Mouse (Mus musculus) hindlimb bud, embryonic 11.5 days (tissue): ENCODE results near the gene Pqlc2.

Source experiments
- DNase-seq: peaks from one replicate; pipeline ENCODE4 v3.0.0-alpha.2; 2012; ENCODE audit warnings: low read depth, low spot score; ENCODE audit errors: extremely low spot score

The Pqlc2 gene

DNA sequence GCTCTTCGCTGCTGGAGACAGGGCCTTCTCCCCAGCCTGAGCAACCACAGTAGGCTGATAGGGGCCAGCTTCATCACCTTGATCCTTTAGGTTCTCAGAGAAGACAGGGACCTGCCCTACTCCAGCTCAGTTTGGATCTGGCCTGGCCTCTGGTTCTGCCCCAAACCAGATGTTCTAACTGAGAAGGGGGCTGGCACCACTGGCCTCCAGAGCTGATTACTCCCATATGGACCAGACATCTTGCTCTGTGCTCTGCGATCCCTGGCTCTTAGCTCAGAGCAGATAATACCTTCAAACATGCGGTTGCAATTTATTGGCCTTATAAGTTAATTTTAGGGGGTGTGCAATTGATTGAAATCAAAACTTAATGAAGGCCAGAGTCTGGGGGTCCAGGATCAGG, 43.2 kb downstream of the Pqlc2 start:
- DNase-seq = no peak

DNA sequence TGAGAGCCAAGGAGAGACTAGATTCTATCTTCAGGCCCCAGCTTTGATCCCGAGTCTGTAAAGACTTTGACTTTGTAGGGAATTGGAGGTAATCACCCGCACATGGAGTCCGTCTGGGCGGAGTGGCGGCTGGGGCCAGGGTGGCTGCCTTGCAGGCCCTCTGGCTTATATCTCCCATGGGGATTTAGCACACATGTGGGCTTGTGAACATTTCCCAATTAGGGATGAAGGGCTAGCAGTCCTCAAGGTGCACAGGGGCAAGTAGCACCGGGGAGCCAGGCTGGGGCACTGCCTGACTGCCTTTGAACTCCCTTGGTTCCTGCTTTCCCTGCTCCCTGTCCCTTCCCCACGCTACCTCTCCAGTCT, 44.0 kb downstream of the Pqlc2 start:
- DNase-seq = no peak

DNA sequence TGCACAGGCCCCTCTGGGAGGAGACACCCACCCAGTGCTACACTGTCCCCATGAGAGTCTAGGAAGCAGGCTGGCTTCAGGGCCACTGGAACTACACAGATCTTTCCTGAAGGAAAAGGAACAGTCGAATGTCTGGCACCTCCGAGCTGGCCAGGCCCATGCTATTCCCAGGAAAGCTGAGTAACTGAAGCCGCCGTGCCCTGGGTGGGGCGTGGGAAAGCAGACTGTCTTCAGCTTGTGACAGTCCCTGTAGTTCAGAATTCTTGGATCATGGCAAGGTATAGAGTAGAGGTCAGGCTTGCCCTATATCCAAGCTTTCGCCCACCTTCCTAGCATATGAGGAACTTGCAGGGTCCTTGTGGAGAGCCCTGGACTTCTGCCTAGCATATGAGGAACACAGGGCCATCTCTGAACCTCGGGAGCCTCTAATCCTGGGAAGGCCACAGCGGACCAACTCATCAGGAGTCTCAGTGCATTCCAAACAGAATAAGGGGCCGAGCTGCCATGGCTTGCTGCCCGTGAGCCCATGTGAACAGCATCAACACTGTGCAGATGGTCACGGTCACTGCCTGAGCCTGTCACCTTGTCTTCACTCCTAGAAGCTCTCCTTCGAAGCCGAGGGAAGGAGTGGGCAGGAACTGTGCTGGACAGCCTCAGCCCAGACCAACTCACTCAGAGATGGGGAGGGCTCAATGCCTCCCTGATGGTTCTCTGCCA, 44.6 kb downstream of the Pqlc2 start:
- DNase-seq = no peak

DNA sequence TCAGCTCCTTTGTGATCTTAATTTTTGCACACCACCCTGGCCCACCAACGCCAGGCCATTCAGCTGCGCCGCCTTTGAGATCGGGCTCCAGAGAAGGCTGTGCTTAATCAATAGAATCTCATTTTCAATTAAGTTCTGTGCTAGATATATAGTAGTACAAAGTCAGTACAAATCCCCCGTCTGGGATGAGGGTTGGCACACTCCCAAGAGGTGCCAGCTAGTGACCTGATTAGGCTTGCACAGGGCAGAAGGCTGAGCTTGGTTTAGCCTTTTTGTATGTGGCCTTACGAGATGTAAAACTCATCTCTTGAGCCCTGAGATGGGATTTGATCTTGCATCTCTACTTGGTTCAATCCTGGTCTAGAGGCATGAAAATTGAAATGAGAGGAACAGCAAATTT, 47.5 kb downstream of the Pqlc2 start:
- DNase-seq = no peak

DNA sequence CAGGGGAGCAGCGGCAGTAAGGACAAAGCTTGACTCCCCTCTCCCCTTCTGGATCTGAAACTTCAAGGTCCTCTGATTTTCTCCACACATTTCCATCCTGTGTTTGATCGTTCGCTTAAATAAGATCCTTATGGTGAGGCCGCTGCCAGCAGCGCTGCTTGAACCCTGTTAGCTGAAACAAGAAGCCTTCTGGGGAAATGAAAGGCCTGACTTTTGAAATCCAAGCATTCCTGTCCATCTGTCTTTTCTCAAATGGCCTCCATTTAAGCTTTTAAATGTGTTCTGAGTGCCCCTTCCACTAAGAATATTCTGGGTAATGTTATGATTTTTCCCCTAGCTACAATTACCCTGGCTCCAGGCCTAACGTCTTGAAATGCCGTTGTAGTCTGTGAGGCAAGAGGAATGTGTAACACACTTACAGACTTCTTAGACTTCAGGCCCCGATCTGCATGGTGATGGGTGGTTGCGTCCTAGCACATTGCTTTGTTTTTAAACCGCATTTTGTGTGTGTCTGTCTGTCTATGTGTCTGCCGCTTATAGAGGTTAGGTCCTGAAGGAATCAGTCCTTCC, 51.1 kb downstream of the Pqlc2 start:
- no peak for DNase-seq

DNA sequence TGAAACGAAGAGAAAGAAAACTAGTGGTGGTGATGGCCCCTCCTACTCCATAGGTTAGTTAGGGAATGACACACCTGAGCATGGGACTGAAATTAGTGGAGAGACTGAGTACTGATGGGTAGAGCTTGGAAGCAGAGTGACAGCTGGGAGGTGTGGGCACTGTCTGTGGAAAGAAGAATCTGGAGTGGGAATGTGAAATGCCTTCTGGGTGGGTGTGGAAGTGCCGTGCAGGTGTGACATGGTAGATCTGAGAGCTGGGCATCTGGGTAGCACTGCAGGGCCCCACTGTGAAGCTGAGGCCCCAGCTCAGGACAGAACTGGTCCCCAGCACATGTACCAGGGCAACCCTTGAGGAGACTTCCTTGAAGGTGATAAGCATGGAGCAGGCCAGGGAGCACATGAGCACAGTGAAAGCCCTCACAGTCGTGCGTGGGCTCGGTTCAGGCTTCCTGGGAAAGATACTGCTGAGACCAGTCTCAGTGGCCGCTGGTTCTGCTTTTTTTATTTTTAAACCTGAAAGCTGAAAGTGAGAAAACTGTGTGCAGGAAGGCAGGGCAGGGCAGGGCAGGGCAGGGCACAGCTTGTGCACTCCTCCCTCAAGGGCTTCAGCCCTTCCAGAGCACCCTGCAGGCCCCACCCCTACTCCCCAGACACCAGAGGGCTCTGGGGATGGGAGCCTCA, 51.7 kb downstream of the Pqlc2 start:
- DNase-seq = no peak

DNA sequence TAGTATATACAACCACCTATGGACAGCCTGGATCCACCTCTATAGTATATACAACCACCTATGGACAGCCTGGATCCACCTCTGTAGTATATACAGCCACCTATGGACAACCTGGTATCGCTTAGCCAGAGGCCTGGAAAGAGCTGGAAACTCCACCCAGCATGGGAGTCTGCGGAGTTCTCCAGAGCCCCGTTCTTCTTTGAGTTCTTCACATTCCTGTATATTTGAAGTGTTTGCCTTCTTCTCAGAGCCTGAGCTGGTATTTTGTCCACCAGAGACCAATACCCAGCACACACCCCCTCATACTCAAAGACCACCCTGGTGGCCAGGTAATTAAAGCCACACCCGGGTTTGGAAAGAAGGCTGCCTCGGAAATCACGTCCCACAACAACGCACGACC, 53.8 kb downstream of the Pqlc2 start:
- no peak for DNase-seq

DNA sequence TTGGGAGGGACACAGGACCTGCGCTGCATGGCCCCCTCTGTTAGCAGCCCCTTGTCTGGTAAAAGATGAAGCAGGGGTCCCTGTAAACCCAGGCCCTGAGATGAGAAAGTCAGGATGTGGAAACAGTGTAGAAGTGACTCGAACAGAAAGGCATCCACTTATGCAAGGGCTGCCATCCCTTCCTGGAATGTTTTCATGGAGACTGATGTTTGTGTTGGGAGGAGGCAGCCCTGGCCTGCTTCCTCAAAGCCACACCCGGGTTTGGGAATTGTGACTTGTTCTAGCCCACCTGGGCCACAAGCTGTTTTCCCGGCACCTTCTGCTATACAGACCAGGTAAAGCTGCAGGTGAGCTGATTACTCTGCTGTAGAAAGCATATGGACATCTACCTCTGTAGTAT, 54.4 kb downstream of the Pqlc2 start:
- no peak for DNase-seq

DNA sequence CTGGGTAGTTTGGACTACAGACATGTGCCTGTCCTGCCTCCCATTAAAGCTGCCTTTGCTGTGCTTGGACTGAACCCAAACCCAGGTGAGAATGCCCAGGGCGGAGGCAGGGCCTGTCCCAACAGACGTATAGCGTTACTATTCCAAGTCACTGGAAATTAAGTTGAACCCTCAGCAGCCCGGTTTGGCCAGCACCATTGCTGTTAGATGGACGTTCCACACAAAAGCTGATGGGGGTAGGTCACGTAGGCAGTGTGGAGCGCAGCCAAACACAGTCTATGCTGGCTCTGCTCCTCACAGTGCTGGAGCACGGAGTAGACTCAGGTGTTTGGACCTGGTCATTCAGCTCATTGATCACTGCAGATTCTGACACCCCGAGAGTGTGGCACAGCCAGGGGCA, 57.3 kb downstream of the Pqlc2 start:
- DNase-seq = no peak

DNA sequence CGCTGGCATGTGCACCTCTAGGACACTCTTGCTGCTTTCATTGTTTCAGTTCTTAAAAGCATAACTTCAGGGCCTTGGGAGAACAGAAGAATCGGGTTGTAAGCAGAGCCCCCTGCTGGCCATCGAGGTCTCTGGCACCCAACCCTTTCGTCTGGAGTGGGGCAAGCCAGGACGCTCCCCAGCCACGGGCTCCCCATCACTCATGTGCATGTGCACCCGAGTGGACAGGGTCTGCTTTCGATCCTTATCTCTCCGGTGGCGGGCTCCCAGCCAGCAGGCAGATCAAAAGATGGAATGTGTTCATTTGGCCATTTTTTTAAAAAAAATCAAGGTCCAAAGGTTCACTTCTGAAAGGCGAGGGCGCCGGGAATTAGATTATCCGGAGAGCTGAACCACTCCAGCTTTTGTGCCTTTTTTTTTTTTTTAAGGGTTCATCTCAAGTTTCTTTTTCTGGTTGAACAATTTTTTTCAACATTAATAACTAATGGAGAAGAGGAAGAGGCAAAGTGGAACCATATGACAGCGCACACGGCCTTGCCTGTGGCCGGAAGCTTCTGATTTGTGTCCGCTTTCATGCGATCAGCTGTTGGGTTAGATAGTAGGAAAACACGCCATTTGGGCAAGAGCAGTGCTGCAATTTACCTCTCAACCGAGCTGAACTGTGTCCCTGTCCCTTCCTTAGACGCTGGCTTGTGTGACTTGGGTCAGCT, 58.3 kb downstream of the Pqlc2 start:
- DNase-seq = no peak

DNA sequence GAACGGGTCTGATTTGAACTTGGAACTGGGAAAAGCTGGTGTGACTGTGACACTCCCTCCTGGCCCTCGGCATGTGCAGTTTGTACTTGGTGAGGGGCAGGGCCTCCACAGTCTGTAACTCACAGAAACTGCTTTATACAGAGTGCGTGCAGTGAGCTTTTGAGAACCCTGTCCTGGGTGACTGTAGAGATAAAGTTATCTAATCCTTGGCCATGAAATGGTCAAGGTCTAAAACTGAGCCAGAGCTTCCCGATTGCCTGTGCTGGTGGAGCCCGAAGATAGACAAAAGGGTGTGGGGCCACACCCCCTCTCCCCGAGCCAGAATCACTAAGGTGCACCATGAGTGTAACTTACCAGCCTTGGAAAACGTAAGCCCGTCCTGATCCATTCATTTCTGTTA, 59.6 kb downstream of the Pqlc2 start:
- DNase-seq = no peak

DNA sequence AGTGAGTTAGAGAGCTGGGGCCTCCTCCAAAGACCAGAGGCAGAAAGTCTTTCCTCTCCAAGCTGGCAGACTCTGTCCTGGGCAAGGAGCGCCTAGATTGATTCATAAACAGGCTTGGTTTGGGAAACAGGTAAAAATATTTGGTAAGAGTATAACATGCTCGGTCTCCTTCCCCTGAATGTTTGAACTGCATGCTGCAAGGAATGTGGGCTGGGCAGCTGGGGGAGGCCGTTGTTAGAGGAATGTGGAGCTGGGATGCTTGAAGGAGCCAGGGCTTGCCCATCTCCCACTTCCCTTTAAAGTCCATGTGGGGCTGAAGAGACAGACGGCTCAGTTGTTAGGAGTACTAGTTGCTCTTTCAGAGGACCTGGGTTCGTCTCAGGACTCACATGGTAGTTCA, 60.5 kb downstream of the Pqlc2 start:
- DNase-seq = no peak

DNA sequence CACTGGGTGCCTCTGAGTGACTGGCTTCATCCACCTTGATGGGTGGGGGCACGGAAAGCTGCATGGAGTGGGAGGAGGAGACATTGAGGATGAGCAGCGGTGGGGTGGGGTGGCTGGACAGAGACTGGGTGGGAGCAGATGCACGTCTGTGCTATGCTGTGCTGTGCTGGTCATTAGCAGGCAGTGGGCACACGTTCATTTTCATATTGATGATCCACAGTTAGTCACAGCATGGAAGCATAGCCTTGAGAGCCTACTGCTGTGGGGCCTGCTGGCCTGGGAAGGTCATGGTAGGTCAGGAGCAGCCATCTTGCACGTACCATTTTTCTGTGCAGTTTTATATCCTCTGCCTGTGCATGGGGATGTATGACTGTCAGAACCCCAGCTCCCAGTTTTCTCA, 61.8 kb downstream of the Pqlc2 start:
- DNase-seq = no peak

DNA sequence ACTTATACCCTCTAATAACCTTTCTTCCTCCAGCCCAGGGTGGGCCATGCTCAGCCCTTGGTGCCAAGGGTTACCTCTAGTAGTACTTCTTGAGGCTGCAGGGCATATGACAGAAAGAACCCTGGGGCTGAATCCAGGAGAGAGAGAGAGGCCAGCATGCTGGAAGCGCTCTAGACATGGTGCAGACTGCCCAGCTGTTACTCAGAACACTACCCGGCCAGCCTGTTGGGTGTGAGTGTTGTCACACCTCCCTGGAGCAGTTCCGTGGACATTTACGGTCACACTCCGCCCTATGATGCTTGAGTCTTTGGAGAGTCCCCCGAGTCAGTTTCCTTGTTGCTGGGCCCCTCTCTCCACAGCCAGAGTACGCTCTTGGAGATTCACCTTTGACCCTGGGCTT, 62.5 kb downstream of the Pqlc2 start:
- no peak for DNase-seq

DNA sequence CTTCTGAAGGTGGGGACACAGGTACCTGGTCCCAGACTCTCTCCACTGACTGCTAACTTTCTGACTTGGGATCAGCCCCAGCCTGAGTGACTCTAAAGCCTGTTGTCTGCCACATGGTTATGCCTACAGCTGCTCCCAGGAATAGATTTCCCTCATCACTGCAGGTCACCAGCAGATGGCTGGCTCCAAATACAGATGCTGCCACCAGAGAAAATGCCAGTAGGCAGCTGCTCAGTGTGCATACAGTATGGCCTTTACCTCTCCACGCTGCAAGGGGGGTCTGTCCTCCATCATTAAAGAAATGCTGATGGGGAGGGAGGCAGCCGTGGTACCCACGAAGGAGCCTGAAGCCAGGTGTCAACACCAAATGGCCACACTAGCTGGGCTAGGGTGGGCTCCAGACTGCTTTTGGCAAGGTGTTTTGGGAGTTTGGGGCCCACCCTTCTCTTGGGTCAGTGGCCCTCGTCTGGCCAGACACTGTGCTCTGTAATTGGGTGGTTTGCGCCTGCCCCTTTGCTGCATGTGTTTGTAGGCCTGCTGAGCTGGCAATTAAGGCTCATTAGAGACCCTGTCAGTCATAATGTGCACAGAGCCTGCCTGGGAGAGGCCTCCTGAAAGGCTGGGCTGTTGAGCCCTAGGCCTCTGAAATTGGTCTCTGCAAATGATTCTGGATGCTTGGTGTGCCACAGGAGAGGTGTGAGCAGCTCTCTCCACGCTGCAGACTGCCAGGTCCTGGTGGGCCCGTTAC, 64.2 kb downstream of the Pqlc2 start:
- DNase-seq = no peak

DNA sequence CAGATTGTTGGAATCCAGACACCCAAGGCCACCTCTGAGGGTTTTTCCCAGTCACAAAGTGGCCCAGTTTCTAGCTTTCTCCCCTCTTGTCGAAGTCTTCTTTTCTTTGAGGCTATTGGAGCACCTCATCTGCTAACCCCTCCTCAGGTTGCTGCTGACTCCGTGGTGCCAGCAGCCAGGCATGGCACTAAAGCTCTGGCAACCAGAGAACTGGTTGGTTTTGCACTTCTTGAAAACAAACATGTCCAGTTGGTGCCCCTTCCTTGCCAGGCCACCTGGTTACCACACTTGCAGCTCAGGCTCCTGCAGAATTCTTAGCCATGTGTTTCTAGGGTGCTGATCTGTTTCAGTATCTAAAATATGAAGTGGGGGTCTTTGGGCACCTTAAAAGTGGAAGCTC, 65.0 kb downstream of the Pqlc2 start:
- no peak for DNase-seq

DNA sequence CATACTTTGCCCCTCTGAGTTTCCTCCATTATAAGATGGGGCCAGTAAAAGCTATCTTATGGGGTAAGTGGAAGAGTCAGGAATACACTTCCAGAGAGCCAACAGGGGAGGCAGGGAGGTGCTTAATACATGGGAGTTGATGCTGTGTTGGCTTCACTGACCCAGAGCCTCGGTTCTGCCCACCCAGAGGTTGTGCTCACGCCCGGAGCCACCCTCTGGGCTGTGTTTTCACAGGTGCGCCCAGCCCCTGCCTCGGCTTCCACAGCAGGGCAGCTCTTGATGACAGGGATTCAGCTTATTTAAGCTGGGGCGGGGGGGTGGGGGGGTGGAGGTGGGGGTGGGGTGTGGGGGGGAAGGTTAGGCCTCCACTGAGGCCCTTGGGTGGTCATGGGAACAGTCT, 65.7 kb downstream of the Pqlc2 start:
- DNase-seq = no peak

DNA sequence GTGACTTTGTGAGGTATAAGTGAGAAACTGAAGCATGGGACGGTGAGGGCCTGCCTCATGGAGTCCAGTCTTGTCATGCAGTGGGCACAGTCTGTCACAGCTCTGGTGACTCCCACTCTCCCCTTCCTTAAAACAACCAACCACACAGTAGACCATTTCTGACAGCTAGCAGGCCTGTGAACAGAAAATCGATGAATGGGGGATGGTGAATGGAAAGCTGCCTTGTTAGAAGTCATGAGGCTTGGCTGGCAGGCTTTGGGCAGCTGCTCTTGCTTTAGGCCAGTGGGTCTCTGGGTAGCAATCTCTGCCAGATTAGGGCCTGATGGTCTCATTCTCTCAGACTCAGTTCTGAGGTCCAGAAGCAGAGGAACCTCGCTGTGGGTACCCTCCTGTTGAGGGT, 66.3 kb downstream of the Pqlc2 start:
- DNase-seq = no peak
